Mouse (Mus musculus) CH12.LX (cell line): Measurements from ENCODE around the gene Gm9507. TPM values are rescaled to one million over a fixed set of nuclear protein-coding genes. Genes with fewer than 3 reads are reported as not detected.

ENCODE experiments used
- DNase-seq: peaks from one replicate; pipeline ENCODE4 v3.0.0-alpha.2; 2013; ENCODE audit errors: extremely low read depth
- H3K27ac ChIP-seq: 2 replicates; pipeline ENCODE4 v1.5.1; 2012; ENCODE audit warnings: low read depth, mild to moderate bottlenecking, control low read depth, moderate library complexity; ENCODE audit not compliant: insufficient read depth
- H3K27me3 ChIP-seq: replicated peaks from 2 replicates; pipeline ENCODE3; 2012; ENCODE audit warnings: inconsistent platforms
- H3K36me3 ChIP-seq, 2 experiments: replicated peaks in 1 of 2; 2 replicates each; pipeline versions ENCODE3 to v1.6.1; 2012; ENCODE audit warnings: inconsistent platforms in 1 of 2, low read length in 1 of 2, mild to moderate bottlenecking in 1 of 2, mixed read lengths in 1 of 2, moderate library complexity in 1 of 2; ENCODE audit not compliant: control insufficient read depth in 1 of 2, insufficient read depth in 1 of 2
- H3K4me1 ChIP-seq, 2 experiments: 2 replicates each; pipeline ENCODE4 v1.6.1; 2012; ENCODE audit warnings: inconsistent platforms in 1 of 2, moderate library complexity in 1 of 2; ENCODE audit not compliant: insufficient read depth in 2 of 2, control insufficient read depth in 1 of 2
- H3K4me2 ChIP-seq: 2 replicates; pipeline ENCODE4 v1.6.1; 2012; ENCODE audit warnings: low read depth, mild to moderate bottlenecking, control low read depth; ENCODE audit not compliant: poor library complexity, insufficient read depth, severe bottlenecking
- H3K4me3 ChIP-seq, 3 experiments: fragments of 150-350 bp in 1 of 3; sonication (generic) in 1 of 3; replicated peaks in 1 of 3; 2 replicates each; pipeline versions ENCODE3 to v1.5.1; 2011 to 2012; ENCODE audit warnings: low read depth in 2 of 3, low read length in 2 of 3, mild to moderate bottlenecking in 2 of 3, moderate library complexity in 2 of 3, control low read depth in 1 of 3, improper control_type of control experiment in 1 of 3, inconsistent platforms in 1 of 3, mixed read lengths in 1 of 3; ENCODE audit not compliant: poor library complexity in 1 of 3
- H3K79me2 ChIP-seq: replicated peaks from 2 replicates; pipeline ENCODE4 v1.6.1; 2012; ENCODE audit warnings: mild to moderate bottlenecking, moderate library complexity; ENCODE audit not compliant: control insufficient read depth, poor library complexity, insufficient read depth, severe bottlenecking; ENCODE audit errors: extremely low read depth
- H3K9ac ChIP-seq: 2 replicates; pipeline ENCODE4 v1.6.1; 2012; ENCODE audit warnings: low read depth, mild to moderate bottlenecking, control low read depth, moderate library complexity; ENCODE audit not compliant: insufficient read depth
- H3K9me3 ChIP-seq: replicated peaks from 2 replicates; pipeline ENCODE3; 2012; ENCODE audit warnings: low read length, inconsistent platforms, mixed read lengths
- CHD1 ChIP-seq: IDR thresholded peaks from 2 replicates; pipeline ENCODE4 v1.6.1; 2012; ENCODE audit warnings: low read depth, low read length, improper control_type of control experiment, inconsistent platforms
- EP300 ChIP-seq: IDR thresholded peaks from 2 replicates; pipeline ENCODE4 v1.6.1; 2011; ENCODE audit warnings: low read length, improper control_type of control experiment
- ETS1 ChIP-seq: conservative IDR thresholded peaks from 2 replicates; pipeline ENCODE4 v1.6.1; 2012; ENCODE audit warnings: low read depth, mild to moderate bottlenecking, inconsistent platforms, low read length, improper control_type of control experiment, moderate library complexity
- IRF4 ChIP-seq: IDR thresholded peaks from 2 replicates; pipeline ENCODE4 v1.6.1; 2014; ENCODE audit warnings: low read depth, mild to moderate bottlenecking, inconsistent platforms, low read length, improper control_type of control experiment
- JUN ChIP-seq: IDR thresholded peaks from 2 replicates; pipeline ENCODE4 v1.6.1; 2011; ENCODE audit warnings: low read depth, mild to moderate bottlenecking, low read length, improper control_type of control experiment, moderate library complexity; ENCODE audit not compliant: insufficient read depth
- KAT2A ChIP-seq: IDR thresholded peaks from 2 replicates; pipeline ENCODE4 v1.6.1; 2012; ENCODE audit warnings: low read length, improper control_type of control experiment, inconsistent platforms; ENCODE audit not compliant: insufficient replicate concordance
- MAZ ChIP-seq: IDR thresholded peaks from 2 replicates; pipeline ENCODE4 v1.6.1; 2012; ENCODE audit warnings: low read depth, mild to moderate bottlenecking, inconsistent platforms, low read length, improper control_type of control experiment, moderate library complexity
- MEF2A ChIP-seq: IDR thresholded peaks from 2 replicates; pipeline ENCODE4 v1.6.1; 2014; ENCODE audit warnings: low read depth, mild to moderate bottlenecking, inconsistent platforms, low read length, improper control_type of control experiment, borderline replicate concordance
- MYC ChIP-seq: IDR thresholded peaks from 2 replicates; pipeline ENCODE4 v1.6.1; 2011; ENCODE audit warnings: low read depth, mild to moderate bottlenecking, improper control_type of control experiment, low read length
- NELFE ChIP-seq: IDR thresholded peaks from 2 replicates; pipeline ENCODE4 v1.6.1; 2011; ENCODE audit warnings: low read depth, low read length, improper control_type of control experiment
- PAX5 ChIP-seq: IDR thresholded peaks from 2 replicates; pipeline ENCODE4 v1.6.1; 2012; ENCODE audit warnings: low read length, inconsistent platforms, mixed read lengths
- POLR2A ChIP-seq: IDR thresholded peaks from 2 replicates; pipeline ENCODE4 v1.6.1; 2011; ENCODE audit warnings: low read depth, mild to moderate bottlenecking, improper control_type of control experiment, low read length
- RCOR1 ChIP-seq: conservative IDR thresholded peaks from 2 replicates; pipeline ENCODE4 v1.6.1; 2012; ENCODE audit warnings: low read depth, mild to moderate bottlenecking, inconsistent platforms, low read length, improper control_type of control experiment
- TBP ChIP-seq: conservative IDR thresholded peaks from 2 replicates; pipeline ENCODE4 v1.6.1; 2011; ENCODE audit warnings: low read depth, low read length, improper control_type of control experiment
- UBTF ChIP-seq: IDR thresholded peaks from 2 replicates; pipeline ENCODE4 v1.6.1; 2012; ENCODE audit warnings: low read depth, mild to moderate bottlenecking, inconsistent platforms, low read length, improper control_type of control experiment, moderate library complexity
- USF1 ChIP-seq: IDR thresholded peaks from 2 replicates; pipeline ENCODE4 v1.6.1; 2014; ENCODE audit warnings: low read depth, mild to moderate bottlenecking, inconsistent platforms, low read length, improper control_type of control experiment
- USF2 ChIP-seq: conservative IDR thresholded peaks from 2 replicates; pipeline ENCODE4 v1.6.1; 2011; ENCODE audit warnings: low read depth, low read length, improper control_type of control experiment
- ZKSCAN1 ChIP-seq: IDR thresholded peaks from 2 replicates; pipeline ENCODE4 v1.6.1; 2012; ENCODE audit warnings: low read depth, inconsistent platforms, low read length, improper control_type of control experiment, borderline replicate concordance
- ZMIZ1 ChIP-seq: IDR thresholded peaks from 2 replicates; pipeline ENCODE4 v1.6.1; 2012; ENCODE audit warnings: low read depth, mild to moderate bottlenecking, inconsistent platforms, low read length, improper control_type of control experiment
- dilution Hi-C: fragments of 300-500 bp; cut with MboI; formaldehyde crosslinking; loops from 2 replicates; pipeline ENCODE4 v1.14.3; 2020; ENCODE audit warnings: low sequenced_read_pairs; ENCODE audit not compliant: extremely low pct_unique_long_range_greater_than_20kb, extremely low pct_ligation_motif_present
- in situ Hi-C: fragments of 300-500 bp; cut with MboI; formaldehyde crosslinking; loops from 3 replicates; pipeline ENCODE4 v1.14.3; 2019; ENCODE audit warnings: low sequenced_read_pairs, low pct_ligation_motif_present, low pct_unique_long_range_greater_than_20kb, mixed read lengths
- polyA plus RNA-seq: library from polyadenylated mRNA; unstranded; fragments of >175 nt; gene quantifications from 2 replicates; pipeline ENCODE4 v1.2.1, GENCODE M21; 2012; ENCODE audit warnings: low read depth; ENCODE audit not compliant: insufficient read length
- total RNA-seq, 2 experiments: library from RNA; depleted of rRNA; stranded (reverse); fragments of 300-350 nt in 1 of 2; fragments of >200 nt in 1 of 2; gene quantifications; 2 replicates each; pipeline ENCODE4 v1.2.3; 2012 to 2014

Gene Gm9507
- total RNA-seq (2012; rRNA removed) (not detected in 2 replicates), total RNA-seq (2014; rRNA removed) (not detected in 2 replicates), polyA plus RNA-seq (not detected in 2 replicates)

DNA sequence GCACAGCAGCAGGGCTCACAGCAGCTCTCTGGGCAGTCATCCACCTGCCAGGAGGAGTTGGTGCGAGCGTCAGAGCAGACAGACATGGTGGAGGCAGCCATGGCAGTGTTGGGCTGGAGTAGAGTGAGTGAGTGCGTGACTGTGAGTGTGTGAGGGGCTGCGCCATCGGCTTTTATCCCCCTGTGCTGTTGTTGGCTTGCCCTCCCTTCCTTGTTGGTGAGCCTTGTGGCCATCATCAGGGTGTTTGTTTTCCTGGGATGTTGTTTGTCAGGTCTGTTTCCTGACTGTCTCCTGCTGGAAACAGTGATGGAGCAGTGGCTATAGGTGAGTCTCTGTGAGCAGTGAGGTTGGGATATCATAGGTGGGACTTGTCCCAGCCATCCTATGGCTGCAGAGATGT is at the start of gene Gm9507:
Gene Gm9507, minus strand, starts transcription at position 101 of the 400 bp plus-strand sequence.
- H3K4me2 ChIP-seq: no peak within 1 kb of the TSS
- H3K9me3 ChIP-seq: peaks cover 4% of the 10 kb centered on the region
- DNase-seq: no peak
- H3K27me3 ChIP-seq: peaks cover 62% of the 10 kb centered on the region
- dilution Hi-C loops: no loop called here
- no peak within 1 kb of the TSS for H3K4me3 ChIP-seq
- no peak within 1 kb of the TSS for H3K9ac ChIP-seq
- TF ChIP-seq USF2 (no peak), MEF2A (no peak), POLR2A (no peak), TBP (no peak)
- in situ Hi-C loops: no loop called here
- H3K27ac ChIP-seq: no peak within 1 kb of the TSS
- no peaks in the 10 kb centered on the region for H3K79me2 ChIP-seq
- no peaks in the 10 kb centered on the region for H3K4me1 ChIP-seq
- H3K36me3 ChIP-seq: no peaks in the 10 kb centered on the region

DNA sequence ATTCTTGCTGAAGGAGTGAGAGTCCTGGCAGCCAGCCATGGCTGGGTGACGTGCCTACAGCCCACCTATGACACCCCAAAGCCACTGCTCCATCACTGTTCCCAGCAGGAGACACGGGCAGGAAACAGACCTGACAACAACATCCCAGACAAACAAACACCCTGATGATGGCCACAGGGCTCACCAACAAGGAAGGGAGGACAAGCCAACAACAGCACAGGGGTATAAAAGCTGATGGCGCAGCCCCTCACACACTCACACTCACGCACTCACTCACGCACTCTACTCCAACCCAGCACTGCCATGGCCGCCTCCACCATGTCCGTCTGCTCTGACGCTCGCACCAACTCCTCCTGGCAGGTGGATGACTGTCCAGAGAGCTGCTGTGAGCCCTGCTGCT is 40.9 kb upstream of the Gm9507 start, which contains the start of gene Gm10318:
Gene Gm10318, plus strand, starts transcription at position 301 of the 400 bp plus-strand sequence.
- Histone ChIP-seq H3K9me3 (peaks cover 13% of the 10 kb centered on the region), H3K4me3 (no peak within 1 kb of the TSS), H3K79me2 (no peaks in the 10 kb centered on the region), H3K27me3 (peaks cover 57% of the 10 kb centered on the region), H3K4me1 (no peaks in the 10 kb centered on the region), H3K36me3 (no peaks in the 10 kb centered on the region), H3K9ac (no peak within 1 kb of the TSS), H3K4me2 (no peak within 1 kb of the TSS), H3K27ac (no peak within 1 kb of the TSS)
- in situ Hi-C loops (no loop called here), dilution Hi-C loops (no loop called here)
- no peak for TF ChIP-seq UBTF
- no peak for TF ChIP-seq MAZ
- TF ChIP-seq MYC: no peak
- TF ChIP-seq CHD1: no peak
- TF ChIP-seq IRF4: no peak
- TF ChIP-seq ETS1: no peak
- TF ChIP-seq RCOR1: no peak
- TF ChIP-seq USF2: no peak
- no peak for TF ChIP-seq ZMIZ1
- TF ChIP-seq EP300: no peak
- TF ChIP-seq KAT2A: no peak
- TF ChIP-seq PAX5: no peak
- no peak for TF ChIP-seq USF1
- no peak for TF ChIP-seq POLR2A
- TF ChIP-seq ZKSCAN1: no peak
- TF ChIP-seq JUN: no peak
- no peak for TF ChIP-seq NELFE
- no peak for DNase-seq
